Mouse (Mus musculus) embryonic facial prominence, embryonic 12.5 days (tissue): ENCODE measurements at regions not wholly inside any gene's neighbourhood (a gene's known extent, or its start where the extent isn't known, plus 50 kb on each side); places are given as distances from the start of the nearest gene placed in this dataset.

ENCODE experiments used
- ATAC-seq: fragments of 200-750 bp; cut with Nextera tagmentation; 2 replicates; pipeline ENCODE4 v1.8.0; 2017; ENCODE audit not compliant: insufficient number of reproducible peaks, insufficient read depth, low FRiP score, low TSS enrichment
- H3K27ac ChIP-seq: fragments of 300-500 bp; sonication (generic); 2 replicates; pipeline ENCODE4 v1.5.1; 2016; ENCODE audit warnings: mild to moderate bottlenecking
- H3K27me3 ChIP-seq: fragments of 300-500 bp; sonication (generic); 2 replicates; pipeline ENCODE4 v1.6.1; 2016; ENCODE audit warnings: mild to moderate bottlenecking, moderate library complexity
- H3K36me3 ChIP-seq: fragments of 300-500 bp; sonication (generic); 2 replicates; pipeline ENCODE4 v1.6.1; 2016; ENCODE audit warnings: mild to moderate bottlenecking
- H3K4me1 ChIP-seq: fragments of 300-500 bp; sonication (generic); 2 replicates; pipeline ENCODE4 v1.6.1; 2016
- H3K4me2 ChIP-seq: fragments of 300-500 bp; sonication (generic); replicated peaks from 2 replicates; pipeline ENCODE4 v1.6.1; 2016; ENCODE audit warnings: mild to moderate bottlenecking, moderate library complexity
- H3K4me3 ChIP-seq: fragments of 300-500 bp; sonication (generic); 2 replicates; pipeline ENCODE4 v1.5.1; 2016; ENCODE audit warnings: mild to moderate bottlenecking
- H3K9ac ChIP-seq: fragments of 300-500 bp; sonication (generic); 2 replicates; pipeline ENCODE4 v1.6.1; 2016; ENCODE audit warnings: mild to moderate bottlenecking, moderate library complexity
- H3K9me3 ChIP-seq: fragments of 300-500 bp; sonication (generic); 2 replicates; pipeline ENCODE4 v1.6.1; 2016; ENCODE audit warnings: mild to moderate bottlenecking, moderate library complexity
- WGBS: fragments of 180-500 bp; shearing (Covaris S2); methylation state at CpG from one replicate; pipeline ENCODE4 v1.1.7; 2016; 5-methylcytosine and 5-hydroxymethylcytosine counted together

DNA sequence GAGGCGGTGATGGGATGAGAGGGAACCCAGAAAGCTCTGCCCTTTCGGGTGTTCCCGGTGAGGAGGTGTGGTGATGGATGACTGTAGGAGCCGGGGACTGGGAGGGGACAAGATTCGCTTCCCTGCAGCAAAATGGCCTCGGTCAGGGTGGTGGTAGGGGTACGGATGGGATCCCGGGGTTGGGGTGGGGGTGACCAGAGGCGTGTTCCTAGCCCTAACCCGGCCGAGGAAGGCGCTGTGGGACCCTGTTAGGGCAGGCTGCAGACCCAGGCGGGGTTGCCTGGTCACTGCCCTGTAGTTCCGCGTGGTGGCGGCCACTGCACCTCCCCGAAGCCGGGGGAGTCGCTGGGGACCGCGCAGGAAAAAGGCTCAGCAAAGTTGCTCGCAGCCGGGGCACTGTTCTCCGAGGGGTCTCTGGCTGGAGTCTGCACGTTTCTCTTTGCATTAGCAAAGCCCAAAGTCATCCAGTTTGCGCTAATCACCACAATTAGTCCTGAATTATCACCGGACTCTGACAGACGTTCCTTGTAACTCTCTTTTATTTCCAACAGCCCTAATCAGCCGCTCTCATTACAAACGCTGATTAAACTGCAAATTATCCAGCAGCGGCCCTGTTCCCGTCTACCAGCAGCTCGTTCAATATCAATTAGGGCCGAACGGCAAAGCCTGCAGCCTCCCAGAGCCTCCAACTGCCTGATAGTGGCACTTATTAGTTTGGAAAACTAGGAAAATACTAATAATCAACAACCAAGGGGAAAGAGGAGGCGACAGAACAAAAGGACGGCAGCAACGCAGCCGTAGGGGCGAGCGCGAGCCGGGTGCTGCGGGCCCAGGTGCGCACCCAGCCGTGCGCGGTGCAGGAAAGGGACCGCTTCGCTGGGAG is 78.8 kb upstream of the Tbca start:
- H3K9ac ChIP-seq = no peak overlapping the region

DNA sequence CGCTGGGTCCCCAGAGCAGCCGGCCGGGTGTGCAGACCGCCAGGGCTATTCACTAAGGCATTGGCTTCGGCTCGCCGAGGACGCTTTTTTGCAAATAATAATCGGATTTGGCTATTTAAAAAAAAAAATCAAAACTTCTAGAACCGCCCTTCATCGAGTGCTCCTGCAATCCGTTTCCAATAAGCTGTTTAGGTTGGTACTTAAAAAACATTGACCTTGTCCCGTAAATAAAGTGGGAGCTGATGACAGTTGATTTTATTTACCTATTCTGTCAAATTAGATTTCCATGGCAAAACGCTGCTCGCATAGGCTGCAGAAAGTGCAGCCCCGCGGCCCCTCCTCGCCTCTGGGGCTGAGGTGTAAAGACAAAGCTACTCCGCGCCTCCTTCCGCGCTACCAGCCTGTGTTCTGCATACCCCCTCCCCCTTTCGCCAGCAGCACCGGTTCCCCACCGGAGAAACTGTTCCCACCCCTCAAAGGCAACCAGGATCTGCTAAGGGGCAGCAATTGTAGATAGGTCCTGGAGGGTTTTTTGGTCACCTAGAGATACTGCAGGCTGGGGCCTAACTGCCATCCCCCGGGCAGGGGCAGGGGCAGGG is 78.0 kb upstream of the Tbca start:
- H3K4me3 ChIP-seq = peak overlapping the region; percentile 25
- H3K27ac ChIP-seq = no peak overlapping the region
- H3K4me1 ChIP-seq = peaks cover 10% of the 10 kb centered on the region
- peaks cover 69% of the 10 kb centered on the region for H3K27me3 ChIP-seq
- no peaks in the 10 kb centered on the region for H3K9me3 ChIP-seq
- under 1% methylated on average over 26 of the region's 26 CpGs for WGBS
- H3K9ac ChIP-seq = no peak overlapping the region
- H3K36me3 ChIP-seq = no peaks in the 10 kb centered on the region
- ATAC-seq = no peak
- H3K4me2 ChIP-seq = peak overlapping the region; percentile 45

More for the DNA sequence above, 78.8 kb upstream of the Tbca start:
- ATAC-seq = 0 out of 2 replicates have a peak, but pooled peaks have one; percentile 35
- H3K9me3 ChIP-seq = no peaks in the 10 kb centered on the region
- peaks cover 10% of the 10 kb centered on the region for H3K4me1 ChIP-seq
- H3K27me3 ChIP-seq = peaks cover 76% of the 10 kb centered on the region
- H3K27ac ChIP-seq = no peak overlapping the region
- peak overlapping the region; percentile 45 for H3K4me2 ChIP-seq
- no peaks in the 10 kb centered on the region for H3K36me3 ChIP-seq
- WGBS = under 1% methylated on average over 48 of the region's 50 CpGs
- H3K4me3 ChIP-seq = peak overlapping the region; percentile 25

DNA sequence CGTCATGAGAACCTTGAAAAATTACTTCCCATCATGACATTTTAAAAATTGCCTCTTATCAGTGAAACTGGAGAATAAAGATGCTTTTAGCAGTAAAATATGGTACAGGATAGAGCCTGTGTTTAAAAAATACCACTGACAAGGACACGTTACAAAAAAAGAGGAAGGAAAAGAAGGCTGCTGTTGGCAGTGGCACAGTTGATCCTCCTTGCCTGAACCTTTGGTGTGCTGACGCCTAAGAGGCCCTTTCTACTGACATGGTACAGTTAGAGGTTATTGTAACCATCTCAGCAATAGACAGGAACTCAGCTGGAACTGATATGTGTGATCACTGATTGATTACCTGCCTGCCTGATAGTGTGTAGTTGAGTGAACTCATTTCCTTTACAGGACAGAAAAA is 75.3 kb upstream of the Tbca start:
- 54% methylated on average over 3 of the region's 3 CpGs for WGBS
- H3K9ac ChIP-seq = no peak overlapping the region
- peaks cover 10% of the 10 kb centered on the region for H3K4me1 ChIP-seq
- ATAC-seq = no peak
- H3K9me3 ChIP-seq = no peaks in the 10 kb centered on the region
- H3K27ac ChIP-seq = no peak overlapping the region
- H3K4me3 ChIP-seq = no peak overlapping the region
- H3K4me2 ChIP-seq = no peak overlapping the region
- peaks cover 49% of the 10 kb centered on the region for H3K27me3 ChIP-seq
- no peaks in the 10 kb centered on the region for H3K36me3 ChIP-seq

DNA sequence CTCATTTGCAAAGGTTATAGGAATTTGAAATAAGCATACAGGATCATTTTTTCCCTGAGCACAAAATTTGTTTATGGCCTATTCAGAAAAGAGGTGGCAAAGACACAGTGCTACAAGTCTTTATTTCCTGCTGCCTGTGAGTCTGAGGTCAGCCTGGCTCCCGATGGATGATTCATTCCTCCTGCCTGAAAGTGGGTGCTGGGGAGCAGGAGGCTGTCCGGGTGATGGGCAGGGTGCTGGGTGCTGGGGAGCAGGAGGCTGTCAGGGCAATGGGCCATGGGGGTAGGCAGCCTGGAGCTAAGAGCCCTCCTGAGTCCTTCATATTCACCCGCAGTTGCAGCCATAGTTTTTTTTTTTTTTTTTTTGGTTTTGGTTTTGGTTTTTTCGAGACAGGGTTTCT is 67.1 kb upstream of the Tbca start:
- 79% methylated on average over 4 of the region's 4 CpGs for WGBS
- Histone ChIP-seq H3K4me2 (no peak overlapping the region), H3K9ac (no peak overlapping the region), H3K4me1 (no peaks in the 10 kb centered on the region), H3K27ac (no peak overlapping the region), H3K4me3 (no peak overlapping the region), H3K36me3 (no peaks in the 10 kb centered on the region), H3K9me3 (no peaks in the 10 kb centered on the region), H3K27me3 (no peaks in the 10 kb centered on the region)
- ATAC-seq = no peak
